Mouse (Mus musculus): ENCODE results near the gene Vmn2r108. TPM values are rescaled to one million over a fixed set of nuclear protein-coding genes. Genes with fewer than 3 reads are reported as not detected.
"Not testable (repeated sequence)": the region's sequence is repeated elsewhere in the genome, so short reads cannot be mapped to it uniquely, and the experiment has no call there.

Gene Vmn2r108
- not detected in 2 replicates for polyA plus RNA-seq (2015; fragmentation: Nextera tagmentation; extraction: Ambion mirVana)

- ATAC-seq (ENCODE audit: low FRiP score, low read depth), result no peak
- H3K4me2 ChIP-seq, result no peak within 1 kb of the TSS
- H3K4me3 ChIP-seq, result no peak within 1 kb of the TSS
- H3K27ac ChIP-seq (replicated peaks), result no peak within 1 kb of the TSS
- H3K9ac ChIP-seq, result no peak within 1 kb of the TSS
- H3K27me3 ChIP-seq, result no peaks in the 10 kb centered on the region
- H3K9me3 ChIP-seq, result no peaks in the 10 kb centered on the region
- no peaks in the 10 kb centered on the region for H3K4me1 ChIP-seq (replicated peaks)
- H3K36me3 ChIP-seq, result no peaks in the 10 kb centered on the region
These were observed at the start of gene Vmn2r108 for GRCm38 (mm10) chr17:20481231-20481630. Vmn2r108 (minus strand) TSS chr17:20481331.

GRCm38 (mm10) chr17:20508247-20508646 is 27.1 kb upstream of the Vmn2r108 start:
- ATAC-seq (ENCODE audit: low FRiP score, low read depth), result not testable (repeated sequence)

GRCm38 (mm10) chr17:20497858-20498257 is 16.7 kb upstream of the Vmn2r108 start, which contains the start of gene Vmn1r225:
Vmn1r225 (plus strand) TSS chr17:20498158.
- H3K27ac ChIP-seq (replicated peaks), result no peak within 1 kb of the TSS
- no peaks in the 10 kb centered on the region for H3K4me1 ChIP-seq (replicated peaks)
- H3K9ac ChIP-seq, result no peak within 1 kb of the TSS
- H3K9me3 ChIP-seq, result 0 out of 2 replicates have a peak, but pooled peaks cover 10% of the 10 kb centered on the region
- H3K4me3 ChIP-seq, result no peak within 1 kb of the TSS
- H3K27me3 ChIP-seq, result no peaks in the 10 kb centered on the region
- no peaks in the 10 kb centered on the region for H3K36me3 ChIP-seq
- no peak for ATAC-seq (ENCODE audit: low FRiP score, low read depth)
- H3K4me2 ChIP-seq, result no peak within 1 kb of the TSS

More at GRCm38 (mm10) chr17:20508247-20508646, 27.1 kb upstream of the Vmn2r108 start:
- H3K36me3 ChIP-seq; H3K9ac ChIP-seq; H3K27me3 ChIP-seq; H3K4me1 ChIP-seq (replicated peaks); H3K4me2 ChIP-seq; H3K4me3 ChIP-seq; H3K9me3 ChIP-seq; H3K27ac ChIP-seq (replicated peaks): not testable (repeated sequence)

GRCm38 (mm10) chr17:20473311-20473710 is 7.8 kb downstream of the Vmn2r108 start:
- H3K4me2 ChIP-seq, result no peak overlapping the region
- H3K4me1 ChIP-seq (replicated peaks), result no peaks in the 10 kb centered on the region
- H3K36me3 ChIP-seq, result no peaks in the 10 kb centered on the region
- no peaks in the 10 kb centered on the region for H3K27me3 ChIP-seq
- WGBS, result 74% methylated on average over 3 of the region's 3 CpGs
- peaks cover 16% of the 10 kb centered on the region; the same call in 1 of the 2 replicates for H3K9me3 ChIP-seq
- no peak overlapping the region for H3K4me3 ChIP-seq
- no peak overlapping the region for H3K27ac ChIP-seq (replicated peaks)
- ATAC-seq (ENCODE audit: low FRiP score, low read depth), result no peak
- no peak overlapping the region for H3K9ac ChIP-seq

- Histone ChIP-seq H3K27ac (replicated peaks) (no peak overlapping the region), H3K4me2 (no peak overlapping the region), H3K9ac (no peak overlapping the region), H3K9me3 (peaks cover 26% of the 10 kb centered on the region), H3K4me1 (replicated peaks) (no peaks in the 10 kb centered on the region), H3K36me3 (no peaks in the 10 kb centered on the region), H3K27me3 (no peaks in the 10 kb centered on the region), H3K4me3 (no peak overlapping the region)
- ATAC-seq (ENCODE audit: low FRiP score, low read depth), result no peak
These were observed 41.9 kb downstream of the Vmn2r108 start for GRCm38 (mm10) chr17:20439263-20439662.

- Histone ChIP-seq H3K36me3 (no peaks in the 10 kb centered on the region), H3K9ac (no peak within 1 kb of the TSS), H3K27me3 (no peaks in the 10 kb centered on the region), H3K9me3 (peaks cover 9% of the 10 kb centered on the region), H3K27ac (replicated peaks) (no peak within 1 kb of the TSS), H3K4me3 (no peak within 1 kb of the TSS), H3K4me1 (replicated peaks) (no peaks in the 10 kb centered on the region), H3K4me2 (no peak within 1 kb of the TSS)
- no peak for ATAC-seq (ENCODE audit: low FRiP score, low read depth)
- 24% methylated on average over 1 of the region's 1 CpGs for WGBS
These were observed 67.3 kb downstream of the Vmn2r108 start, which contains the start of gene Vmn1r224 for GRCm38 (mm10) chr17:20413846-20414245. Vmn1r224 (plus strand) TSS chr17:20414146.

Other genes starting within 250 kb of the Vmn2r108 start
- not detected in 2 replicates for gene Vmn2r105, start 246.3 kb downstream of the Vmn2r108 start, polyA plus RNA-seq (2015; fragmentation: Nextera tagmentation; extraction: Ambion mirVana)
- gene Vmn2r106, start 195.8 kb downstream of the Vmn2r108 start, polyA plus RNA-seq (2015; fragmentation: Nextera tagmentation; extraction: Ambion mirVana), result not detected in 2 replicates
- gene Vmn2r107, start 136.1 kb downstream of the Vmn2r108 start, polyA plus RNA-seq (2015; fragmentation: Nextera tagmentation; extraction: Ambion mirVana), result not detected in 2 replicates
- gene Vmn1r224, start 67.2 kb downstream of the Vmn2r108 start, polyA plus RNA-seq (2015; fragmentation: Nextera tagmentation; extraction: Ambion mirVana), result not detected in 2 replicates
- not detected in 2 replicates for gene Vmn1r225, start 16.8 kb upstream of the Vmn2r108 start, polyA plus RNA-seq (2015; fragmentation: Nextera tagmentation; extraction: Ambion mirVana)
- gene Vmn2r109, start 83.4 kb upstream of the Vmn2r108 start, polyA plus RNA-seq (2015; fragmentation: Nextera tagmentation; extraction: Ambion mirVana), result not detected in 2 replicates
- gene Vmn2r110, start 115.1 kb upstream of the Vmn2r108 start, polyA plus RNA-seq (2015; fragmentation: Nextera tagmentation; extraction: Ambion mirVana), result 0.03 TPM in 1 of 2 replicates, not detected in the other
- gene Fpr-rs3, start 143.5 kb upstream of the Vmn2r108 start, polyA plus RNA-seq (2015; fragmentation: Nextera tagmentation; extraction: Ambion mirVana), result not detected in 2 replicates
- not detected in 2 replicates for gene Vmn1r226, start 201.5 kb upstream of the Vmn2r108 start, polyA plus RNA-seq (2015; fragmentation: Nextera tagmentation; extraction: Ambion mirVana)
- gene Vmn1r227, start 248.5 kb upstream of the Vmn2r108 start, polyA plus RNA-seq (2015; fragmentation: Nextera tagmentation; extraction: Ambion mirVana), result not detected in 2 replicates